14 mouse cellular contexts compared by ENCODE assay signal in the genomic region with DNA sequence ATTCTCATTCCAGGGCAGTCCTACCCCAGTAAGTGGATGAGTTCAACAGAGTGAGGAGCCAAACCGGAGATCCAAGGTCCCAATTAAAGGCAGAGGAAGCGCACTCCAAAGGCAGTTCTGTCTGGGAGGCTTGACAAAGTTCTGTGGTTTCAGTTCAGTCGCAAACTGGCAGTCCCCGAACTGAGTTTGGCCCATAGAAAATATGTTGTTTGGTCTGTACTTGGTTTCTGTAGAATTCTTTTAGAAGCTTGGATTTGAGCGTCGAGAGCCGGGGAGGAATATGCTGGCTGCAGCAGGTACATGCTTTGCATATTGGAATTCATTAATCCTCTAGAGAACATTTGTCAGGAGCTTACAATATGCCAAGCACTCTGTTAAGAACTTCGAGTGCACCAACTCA.
A peak's percentile ranks its signal among the peaks of the same experiment; 100 is the strongest.
DNase-seq lines count a peak whose midpoint lies in the region.
"Had no signal": no experiment of that assay in that cellular context is flagged by ENCODE, and none has a peak within 500 bp of the region (broad histone marks: within the 10 kb centered on the region; RNA-seq: fewer than 3 reads in every experiment).

No protein-coding gene starts in this region.

- H3K27ac ChIP-seq in heart, embryonic 10.5 days, result no peak overlapping the region
- H3K27ac ChIP-seq: heart, adult 2 months; liver, embryonic 15.5 days; midbrain, embryonic 10.5 days had no signal

- no peaks in the 10 kb centered on the region for H3K4me1 ChIP-seq in heart, embryonic 10.5 days
- H3K4me1 ChIP-seq: liver, embryonic 15.5 days; midbrain, embryonic 10.5 days had no signal

- peak; percentile 19 for DNase-seq in heart, adult 8-10 months (ENCODE audit: low spot score)
- no peak for DNase-seq in heart, embryonic 10.5 days (ENCODE audit: low spot score)
- DNase-seq in right cerebral cortex, postnatal 25 days, result peak; percentile 14
- no peak for DNase-seq in right cerebral cortex, adult 18-20 months
- peak; percentile 52 for DNase-seq in gastrocnemius, postnatal 25 days
- DNase-seq in telencephalon, adult 2 months (ENCODE audit: low read depth, low spot score), result peak; percentile 26
- no peak for DNase-seq in ovary, adult 18-20 months (ENCODE audit: low spot score)
- no peak for DNase-seq in thymus, postnatal 4 days
- DNase-seq: cerebellum, adult 11 months; cerebellum, postnatal 36 days; kidney, adult 2 months had no signal

- H3K36me3 ChIP-seq in heart, embryonic 10.5 days, result no peaks in the 10 kb centered on the region
- H3K36me3 ChIP-seq: liver, embryonic 15.5 days; midbrain, embryonic 10.5 days had no signal

- H3K4me3 ChIP-seq in heart, embryonic 10.5 days, result no peak overlapping the region
- H3K4me3 ChIP-seq: heart, adult 2 months; liver, embryonic 15.5 days; midbrain, embryonic 10.5 days had no signal

- H3K27me3 ChIP-seq in heart, embryonic 10.5 days (ENCODE audit: insufficient read depth, poor library complexity, severe bottlenecking), result no peaks in the 10 kb centered on the region
- H3K27me3 ChIP-seq: liver, embryonic 15.5 days had no signal

- H3K9me3 ChIP-seq in heart, embryonic 10.5 days, result no peaks in the 10 kb centered on the region
- H3K9me3 ChIP-seq: liver, embryonic 15.5 days; midbrain, embryonic 10.5 days had no signal

- WGBS in heart, embryonic 10.5 days, result 84% methylated on average over 8 of the region's 8 CpGs

Comparison
In these comparisons a context has a peak if more than half of its experiments do, and no peak if none do; other contexts are left out.
1. DNase-seq: peak in heart, adult 8-10 months (single experiment), right cerebral cortex, postnatal 25 days (single experiment), gastrocnemius, postnatal 25 days (single experiment) and telencephalon, adult 2 months (single experiment); none in heart, embryonic 10.5 days (single experiment), right cerebral cortex, adult 18-20 months (single experiment), ovary, adult 18-20 months (single experiment) and thymus, postnatal 4 days (single experiment).